Comparison of ENCODE assay signal across 8 mouse cellular contexts in genomic region chr15:32257886-32258319, GRCm38 (mm10). TPM values are rescaled to one million over a fixed set of nuclear protein-coding genes. Genes with fewer than 3 reads are reported as not detected.
DNase-seq lines count a peak whose midpoint lies in the region; ATAC-seq lines count a peak whose summit lies in the region.

No protein-coding gene starts in this region.

- DNase-seq in kidney, adult 11 months = peak; percentile 43
- DNase-seq in kidney, adult 18-20 months = no peak
- DNase-seq in cerebellum, adult 11 months = peak; percentile 53
- peak; percentile 57 to 83 for DNase-seq in frontal cortex, adult 2 months (ENCODE audit: extremely low spot score in 1 of 2, low spot score in 1 of 2)
- peak; percentile 42 to 51 for DNase-seq in layer of hippocampus, postnatal 10 days (ENCODE audit: low spot score in 2 of 2)
- no peak for DNase-seq in thymus, adult 18-20 months
- no peak for DNase-seq in retina, postnatal 1 day

- ATAC-seq in CD4-positive, CD25-positive, alpha-beta regulatory T cell, adult 4 months = no peak

RNA-seq across cellular contexts. Expression of gene Sema5a, which starts 13.3 kb away (rescaled TPM):
- polyA plus RNA-seq in frontal cortex, adult 2 months (2012; rRNA removed) = 10.4 and 10.5 TPM in 2 replicates
- 10 to 100 TPM; 77.2 to 82.2 TPM for total RNA-seq in layer of hippocampus, postnatal 10 days (2021)
- under 1 TPM in 1 of 2 experiments, not detected in 1; 0.08 TPM for polyA plus RNA-seq in CD4-positive, CD25-positive, alpha-beta regulatory T cell, adult 4 months (2017; shearing (Covaris generic))

Comparison
In these comparisons a context has a peak if more than half of its experiments do, and no peak if none do; other contexts are left out.
1. DNase-seq: peak in kidney, adult 11 months (single experiment), cerebellum, adult 11 months (single experiment), frontal cortex, adult 2 months (2 of 2) and layer of hippocampus, postnatal 10 days (2 of 2); none in kidney, adult 18-20 months (single experiment), thymus, adult 18-20 months (0 of 2) and retina, postnatal 1 day (single experiment).
2. RNA of gene Sema5a, which starts 13.3 kb away (polyA plus RNA-seq): 10.4 to 10.5 TPM in frontal cortex, adult 2 months; 0.08 TPM in CD4-positive, CD25-positive, alpha-beta regulatory T cell, adult 4 months; every median in the first group is over 10 times any median in the second.